Mouse (Mus musculus): ENCODE measurements around the gene Fnbp1l.

- TF ChIP-seq POLR2A (IDR thresholded peaks at IDR 0.05; ENCODE audit: extremely low read depth, insufficient read depth, low read length) (no peak), CTCF (IDR thresholded peaks at IDR 0.05; ENCODE audit: extremely low read depth, insufficient read depth, low read length) (no peak)
Observed at GRCm38 (mm10) chr3:122516327-122516695, 103.2 kb downstream of the Fnbp1l start.

All from cortical plate, adult 2 months (tissue).